Mouse (Mus musculus) midbrain, embryonic 14.5 days (tissue): ENCODE measurements around the gene Gpr3. TPM values are rescaled to one million over a fixed set of nuclear protein-coding genes. Genes with fewer than 3 reads are reported as not detected.

Source experiments
- ATAC-seq: fragments of 200-750 bp; cut with Nextera tagmentation; 2 replicates; pipeline ENCODE4 v1.8.0; 2017; ENCODE audit warnings: moderate number of reproducible peaks, moderate library complexity; ENCODE audit not compliant: low FRiP score, low TSS enrichment
- DNase-seq: peaks from one replicate; pipeline ENCODE4 v3.0.0-alpha.2; 2015
- H3K27ac ChIP-seq: fragments of 300-500 bp; sonication (generic); replicated peaks from 2 replicates; pipeline ENCODE4 v1.5.1; 2014; ENCODE audit warnings: mild to moderate bottlenecking, low read depth, low read length, moderate library complexity
- H3K27me3 ChIP-seq: fragments of 300-500 bp; sonication (generic); 2 replicates; pipeline ENCODE4 v1.6.1; 2014; ENCODE audit warnings: low read length, control low read depth, mixed read lengths; ENCODE audit not compliant: control insufficient read depth, insufficient read depth
- H3K36me3 ChIP-seq: fragments of 300-500 bp; sonication (generic); 2 replicates; pipeline ENCODE4 v1.6.1; 2014; ENCODE audit warnings: low read length, control low read depth; ENCODE audit not compliant: control insufficient read depth, insufficient read depth
- H3K4me1 ChIP-seq: fragments of 300-500 bp; sonication (generic); 2 replicates; pipeline ENCODE4 v1.6.1; 2014; ENCODE audit warnings: mild to moderate bottlenecking, antibody characterized with exemption, low read length, control low read depth; ENCODE audit not compliant: control insufficient read depth, insufficient read depth
- H3K4me2 ChIP-seq: fragments of 300-500 bp; sonication (generic); 2 replicates; pipeline ENCODE4 v1.6.1; 2014; ENCODE audit warnings: mild to moderate bottlenecking, low read length, moderate library complexity
- H3K4me3 ChIP-seq: fragments of 300-500 bp; sonication (generic); replicated peaks from 2 replicates; pipeline ENCODE4 v1.5.1; 2014; ENCODE audit warnings: low read depth, low read length
- H3K9ac ChIP-seq: fragments of 300-500 bp; sonication (generic); replicated peaks from 2 replicates; pipeline ENCODE4 v1.6.1; 2014; ENCODE audit warnings: mild to moderate bottlenecking, low read length, moderate library complexity
- H3K9me3 ChIP-seq: fragments of 300-500 bp; sonication (generic); 2 replicates; pipeline ENCODE4 v1.6.1; 2016; ENCODE audit warnings: low read length, control low read depth, mixed read lengths; ENCODE audit not compliant: control insufficient read depth
- WGBS: fragments of 180-500 bp; shearing (Covaris S2); extraction: QIAGEN DNeasy Blood & Tissue Kit; methylation state at CpG from one replicate; pipeline ENCODE4 v1.1.7; 2014; 5-methylcytosine and 5-hydroxymethylcytosine counted together
- polyA plus RNA-seq: library from polyadenylated mRNA; unstranded; fragments of >200 nt; fragmentation: Nextera tagmentation; extraction: Ambion mirVana; gene quantifications from 2 replicates; pipeline ENCODE4 v1.2.1, GENCODE M21; 2014

Gpr3 gene
- 1.3 and 2.4 TPM in 2 replicates for polyA plus RNA-seq

DNA sequence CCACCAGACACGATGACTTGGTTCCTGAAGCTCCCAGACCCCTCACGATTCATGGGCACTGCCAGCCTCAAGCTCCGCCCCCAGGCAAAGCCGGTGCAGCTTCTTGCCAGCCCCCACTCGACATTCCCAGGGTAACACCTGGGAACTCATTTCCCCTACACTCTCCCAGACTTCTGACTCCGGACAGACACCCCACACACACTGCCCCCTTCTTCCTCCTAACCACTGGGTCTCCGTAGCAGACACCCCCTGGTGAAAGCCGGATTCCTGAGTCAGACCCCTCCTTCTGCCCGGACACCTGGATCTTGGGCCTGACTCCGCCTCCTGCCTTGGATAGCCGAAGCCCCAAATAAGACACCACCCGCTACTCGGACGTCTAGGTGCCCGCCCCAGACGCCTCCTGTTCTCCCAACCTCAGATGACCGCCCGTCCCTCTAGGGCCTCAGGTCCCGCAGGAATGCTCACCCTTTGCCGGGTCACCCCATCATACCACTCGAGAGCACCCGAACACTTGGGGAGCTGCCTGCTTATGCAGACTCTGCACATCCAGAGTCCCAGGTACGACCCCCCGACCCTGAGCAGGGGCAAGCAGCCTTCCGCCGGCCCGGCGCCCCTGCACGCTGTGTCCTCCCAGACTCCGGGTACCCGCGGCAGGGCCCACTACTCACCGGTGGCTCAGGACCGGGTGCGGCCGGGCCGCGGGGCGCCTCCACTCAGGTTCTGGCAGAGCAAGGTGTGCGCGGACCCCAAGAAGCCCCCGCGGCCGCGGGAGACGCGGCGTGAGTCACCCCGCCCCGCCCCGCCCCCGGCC, at the start of gene Gpr3, which contains the start of gene Cd164l2:
TSS of gene Gpr3 (minus strand) at position 786 of the 811 bp plus-strand sequence.
TSS of gene Cd164l2 (plus strand) at position 381 of the 811 bp plus-strand sequence.
- peak within 1 kb of the TSS; percentile 57 for H3K9ac ChIP-seq
- H3K36me3 ChIP-seq = no peaks in the 10 kb centered on the region
- H3K4me3 ChIP-seq = peak within 1 kb of the TSS; percentile 64
- peak; percentile 62 for ATAC-seq
- no peak within 1 kb of the TSS for H3K27ac ChIP-seq
- peaks cover 24% of the 10 kb centered on the region for H3K27me3 ChIP-seq
- no peaks in the 10 kb centered on the region for H3K9me3 ChIP-seq
- WGBS = 2% methylated on average over 52 of the region's 52 CpGs
- no peak for DNase-seq
- H3K4me2 ChIP-seq = peak within 1 kb of the TSS; percentile 97
- H3K4me1 ChIP-seq = peaks cover 18% of the 10 kb centered on the region; the same call in 1 of the 2 replicates

DNA sequence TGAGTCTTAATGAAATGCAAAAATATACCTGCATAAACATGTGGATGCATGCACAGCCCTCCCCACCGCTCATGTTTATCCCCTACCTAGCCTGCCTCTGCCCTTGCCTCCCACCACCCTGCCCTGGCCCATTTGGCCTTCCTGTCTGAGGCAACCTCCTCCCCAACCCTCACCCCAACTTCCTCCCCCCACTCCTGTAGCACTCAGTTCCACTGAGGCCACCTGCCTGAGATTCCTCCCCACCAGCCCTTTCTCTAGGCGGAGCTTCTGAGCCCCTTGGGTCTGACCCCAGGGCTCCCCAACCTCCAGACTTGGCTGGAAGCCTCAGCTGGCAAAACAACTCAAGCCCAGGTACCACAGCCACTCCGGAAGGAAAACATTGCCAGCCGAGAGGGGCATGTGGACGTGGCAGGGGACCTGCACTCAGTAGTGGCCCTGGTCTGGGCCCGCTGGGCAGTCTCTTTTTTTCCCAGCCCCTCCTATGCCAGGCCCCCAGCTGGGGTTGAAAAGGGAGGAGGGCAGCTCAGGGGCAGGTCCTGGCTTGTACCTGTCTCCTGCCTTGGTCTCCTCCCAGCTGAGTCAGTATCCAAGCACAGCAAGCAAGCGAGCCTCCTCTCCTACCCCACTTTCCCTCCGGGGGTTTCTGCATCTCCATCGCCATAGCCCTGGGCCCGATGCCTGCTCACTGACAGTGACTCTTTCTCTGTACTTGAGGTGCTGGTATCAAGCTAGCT, 49.5 kb upstream of the Gpr3 start:
- ATAC-seq (no peak), DNase-seq (no peak)
- Histone ChIP-seq H3K9ac (no peak overlapping the region), H3K4me1 (no peaks in the 10 kb centered on the region), H3K27ac (no peak overlapping the region), H3K36me3 (peaks cover 26% of the 10 kb centered on the region), H3K4me3 (no peak overlapping the region), H3K27me3 (no peaks in the 10 kb centered on the region), H3K4me2 (no peak overlapping the region), H3K9me3 (0 out of 2 replicates have a peak, but pooled peaks cover 4% of the 10 kb centered on the region)
- WGBS = 54% methylated on average over 10 of the region's 10 CpGs

DNA sequence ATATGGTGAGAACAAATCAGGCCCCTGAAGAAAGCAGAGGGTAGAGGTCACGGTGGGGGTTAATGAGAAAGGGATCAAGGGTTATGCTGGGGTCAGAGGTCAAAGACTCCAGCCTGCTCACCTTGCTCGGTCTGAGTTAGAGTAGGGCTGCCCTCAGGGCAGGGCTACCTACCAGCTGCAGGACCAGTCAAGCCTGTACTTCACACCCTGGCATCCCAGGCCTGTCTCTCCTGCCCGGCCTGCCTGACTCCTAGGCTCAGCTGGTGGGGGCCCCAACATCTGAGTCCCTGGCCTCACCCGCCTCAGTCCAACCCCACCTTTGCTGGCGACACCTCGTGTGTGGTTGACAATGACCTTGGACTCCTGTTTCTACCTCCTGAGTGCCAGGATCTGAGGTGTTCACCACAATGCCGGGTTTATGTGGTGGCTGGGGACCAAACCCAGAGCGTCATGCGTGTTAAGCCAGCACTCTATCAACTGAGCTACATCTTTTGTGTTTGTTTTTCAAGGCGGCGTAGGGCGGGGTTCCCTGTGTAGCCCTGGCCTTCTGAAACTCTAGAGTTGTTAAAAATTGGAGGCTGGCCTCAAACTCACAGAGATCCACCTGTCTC, 45.6 kb upstream of the Gpr3 start:
- H3K4me3 ChIP-seq = no peak overlapping the region
- no peaks in the 10 kb centered on the region for H3K4me1 ChIP-seq
- H3K27me3 ChIP-seq = 0 out of 2 replicates have a peak, but pooled peaks cover 4% of the 10 kb centered on the region
- H3K4me2 ChIP-seq = no peak overlapping the region
- H3K9me3 ChIP-seq = no peaks in the 10 kb centered on the region
- ATAC-seq (no peak), DNase-seq (no peak)
- no peak overlapping the region for H3K9ac ChIP-seq
- no peak overlapping the region for H3K27ac ChIP-seq
- 76% methylated on average over 12 of the region's 12 CpGs for WGBS
- no peaks in the 10 kb centered on the region for H3K36me3 ChIP-seq

DNA sequence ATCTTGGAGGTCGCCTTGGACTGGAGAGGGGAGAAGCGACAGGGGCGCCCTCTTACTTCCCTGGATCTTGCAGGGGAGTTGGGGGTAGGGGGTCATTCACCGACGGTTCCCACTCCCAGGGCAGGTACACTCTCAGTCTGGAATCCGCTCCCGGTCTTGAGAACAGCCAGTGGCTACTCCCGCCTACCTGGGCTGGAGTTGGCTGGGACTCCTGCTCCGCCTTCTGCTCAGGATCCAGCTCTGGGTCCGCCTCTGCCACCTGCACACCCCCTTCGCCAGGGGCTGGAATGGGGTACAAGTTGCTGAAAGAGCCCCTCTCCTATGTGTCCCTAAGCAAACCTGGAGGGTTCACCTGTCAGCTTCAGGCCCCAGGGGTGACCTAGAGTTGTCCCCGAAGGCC, 44.9 kb upstream of the Gpr3 start:
- no peak for DNase-seq
- H3K9me3 ChIP-seq = no peaks in the 10 kb centered on the region
- ATAC-seq = no peak
- no peak overlapping the region for H3K27ac ChIP-seq
- H3K4me2 ChIP-seq = no peak overlapping the region
- no peak overlapping the region for H3K4me3 ChIP-seq
- 34% methylated on average over 12 of the region's 12 CpGs for WGBS
- no peaks in the 10 kb centered on the region for H3K36me3 ChIP-seq
- no peak overlapping the region for H3K9ac ChIP-seq
- H3K4me1 ChIP-seq = no peaks in the 10 kb centered on the region
- peaks cover 10% of the 10 kb centered on the region; the same call in 1 of the 2 replicates for H3K27me3 ChIP-seq

DNA sequence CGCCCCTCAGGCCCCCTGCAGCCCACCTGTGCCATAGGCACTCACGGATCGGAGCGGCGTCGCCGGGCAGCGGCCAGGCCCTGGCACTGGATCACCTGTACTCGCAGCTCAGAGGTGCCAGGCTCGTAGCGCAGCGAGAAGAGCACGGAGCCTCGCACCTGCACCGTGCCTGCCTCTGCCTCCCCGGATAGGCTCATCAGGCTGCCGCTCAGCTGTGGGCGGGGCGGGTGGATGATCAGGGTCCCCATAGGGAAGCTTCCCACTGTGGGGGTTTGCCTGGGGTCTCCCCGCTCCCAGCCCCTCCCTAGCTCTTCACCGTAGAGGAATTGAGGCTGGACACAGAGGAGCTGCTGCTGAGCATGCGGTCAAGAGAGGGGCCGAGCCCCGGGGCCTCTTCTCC, 44.5 kb upstream of the Gpr3 start:
- 20% methylated on average over 24 of the region's 24 CpGs for WGBS
- no peak for ATAC-seq
- Histone ChIP-seq H3K36me3 (no peaks in the 10 kb centered on the region), H3K4me3 (no peak overlapping the region), H3K9me3 (no peaks in the 10 kb centered on the region), H3K9ac (no peak overlapping the region), H3K4me1 (no peaks in the 10 kb centered on the region), H3K27ac (no peak overlapping the region), H3K27me3 (peaks cover 14% of the 10 kb centered on the region; the same call in 1 of the 2 replicates), H3K4me2 (no peak overlapping the region)
- no peak for DNase-seq

DNA sequence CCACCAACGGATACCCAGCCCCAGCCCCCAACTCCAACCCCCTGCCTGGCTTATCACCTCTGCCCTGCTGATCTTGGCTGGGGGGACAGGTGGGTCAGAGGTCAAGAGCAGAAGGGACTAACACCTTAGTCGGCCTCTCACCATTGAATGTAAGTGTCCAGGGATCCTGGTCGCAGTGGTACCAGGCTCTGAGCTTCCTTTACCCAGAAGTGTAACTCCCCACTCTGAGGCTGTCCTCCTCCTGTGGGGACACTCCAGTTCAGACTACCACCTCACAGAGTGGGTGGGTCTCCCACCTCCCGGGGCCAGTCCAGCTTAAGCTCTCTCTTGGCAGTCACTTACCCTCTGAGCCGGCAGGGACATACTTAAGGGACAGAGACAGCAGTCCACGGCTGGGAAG, 43.1 kb upstream of the Gpr3 start:
- peaks cover 6% of the 10 kb centered on the region for H3K4me1 ChIP-seq
- no peak for DNase-seq
- no peak overlapping the region for H3K4me2 ChIP-seq
- ATAC-seq = no peak
- 62% methylated on average over 6 of the region's 6 CpGs for WGBS
- no peaks in the 10 kb centered on the region for H3K9me3 ChIP-seq
- peaks cover 28% of the 10 kb centered on the region for H3K27me3 ChIP-seq
- no peak overlapping the region for H3K4me3 ChIP-seq
- no peak overlapping the region for H3K9ac ChIP-seq
- no peak overlapping the region for H3K27ac ChIP-seq
- no peaks in the 10 kb centered on the region for H3K36me3 ChIP-seq

DNA sequence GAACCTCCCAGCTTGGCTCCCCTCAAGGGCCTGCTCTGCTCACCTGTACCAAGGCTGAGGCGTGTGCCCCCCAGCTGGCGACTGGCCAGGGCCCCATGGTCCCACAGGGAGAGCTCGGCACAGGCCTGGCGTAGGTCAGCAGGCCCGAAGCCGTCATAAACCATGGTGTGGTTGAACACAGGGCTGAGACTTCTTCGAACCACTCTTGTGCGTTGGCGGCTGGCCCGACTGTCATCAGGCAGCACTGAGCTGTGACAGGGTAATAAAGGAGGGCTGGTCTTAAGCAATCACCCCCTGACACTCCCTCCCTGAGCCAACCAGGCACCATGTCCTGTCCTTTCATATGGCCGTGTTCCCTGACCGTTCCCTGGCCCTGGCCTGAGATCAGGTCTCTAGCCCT, 41.1 kb upstream of the Gpr3 start:
- Histone ChIP-seq H3K4me2 (no peak overlapping the region), H3K27me3 (peaks cover 41% of the 10 kb centered on the region), H3K9ac (no peak overlapping the region), H3K9me3 (no peaks in the 10 kb centered on the region), H3K27ac (no peak overlapping the region), H3K4me3 (no peak overlapping the region), H3K36me3 (no peaks in the 10 kb centered on the region), H3K4me1 (peaks cover 6% of the 10 kb centered on the region)
- ATAC-seq (no peak), DNase-seq (no peak)
- 70% methylated on average over 12 of the region's 12 CpGs for WGBS

DNA sequence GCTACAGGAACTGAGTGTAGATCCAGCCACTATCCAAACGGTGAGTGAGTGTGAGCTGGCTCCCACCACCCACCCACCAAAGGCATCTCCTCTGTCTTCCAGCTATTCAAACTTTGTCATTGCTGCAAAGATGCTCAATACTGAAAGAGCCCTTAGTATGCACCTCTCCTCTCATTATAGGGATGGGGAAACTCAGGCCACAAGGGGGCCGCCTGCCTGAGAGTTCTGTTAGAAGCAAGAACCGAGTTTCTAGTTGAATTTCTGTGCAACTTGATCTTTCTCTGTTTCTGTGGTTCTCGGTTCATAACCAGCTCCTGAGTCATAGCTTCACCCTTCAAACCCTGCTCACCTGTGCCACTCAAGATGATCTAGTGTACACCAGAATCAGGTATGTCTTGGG, 39.8 kb upstream of the Gpr3 start:
- ATAC-seq (no peak), DNase-seq (peak; percentile 34)
- no peak overlapping the region for H3K9ac ChIP-seq
- 39% methylated on average over 4 of the region's 4 CpGs for WGBS
- no peaks in the 10 kb centered on the region for H3K36me3 ChIP-seq
- no peak overlapping the region for H3K27ac ChIP-seq
- H3K4me2 ChIP-seq = no peak overlapping the region
- peaks cover 6% of the 10 kb centered on the region for H3K4me1 ChIP-seq
- H3K27me3 ChIP-seq = peaks cover 52% of the 10 kb centered on the region
- H3K4me3 ChIP-seq = no peak overlapping the region
- H3K9me3 ChIP-seq = no peaks in the 10 kb centered on the region
